Mouse (Mus musculus): ENCODE measurements around the gene B3gnt2. TPM values are rescaled to one million over a fixed set of nuclear protein-coding genes. Genes with fewer than 3 reads are reported as not detected.
A peak's percentile ranks its signal among the peaks of the same experiment; 100 is the strongest.

Gene B3gnt2
- total RNA-seq, 2 experiments from 2014 or later, result 12.2 to 17.4 TPM

GRCm38 (mm10) chr11:22868582-22868981 is 7.8 kb upstream of the B3gnt2 start:
- no peak for DNase-seq

- no peak for DNase-seq
These were observed 6.9 kb upstream of the B3gnt2 start for GRCm38 (mm10) chr11:22867691-22868090.

- no peak for DNase-seq
These were observed 5.0 kb upstream of the B3gnt2 start for GRCm38 (mm10) chr11:22865635-22866246.

GRCm38 (mm10) chr11:22864305-22865060 is 3.7 kb upstream of the B3gnt2 start:
- DNase-seq, result no peak

- no peak for DNase-seq
These were observed 2.8 kb upstream of the B3gnt2 start for GRCm38 (mm10) chr11:22863581-22863980.

- DNase-seq, result no peak
These were observed 554 bp upstream of the B3gnt2 start for GRCm38 (mm10) chr11:22861315-22861714.

- DNase-seq, result peak; percentile 77 to 81
These were observed 977 bp downstream of the B3gnt2 start for GRCm38 (mm10) chr11:22859633-22860334.

GRCm38 (mm10) chr11:22859301-22859632 is 1.5 kb downstream of the B3gnt2 start:
- no peak for DNase-seq

- DNase-seq, result peak; percentile 11 to 20
These were observed 2.1 kb downstream of the B3gnt2 start for GRCm38 (mm10) chr11:22858441-22859300.

- DNase-seq, result no peak
These were observed 2.9 kb downstream of the B3gnt2 start for GRCm38 (mm10) chr11:22857705-22858440.

GRCm38 (mm10) chr11:22857106-22857704 is 3.6 kb downstream of the B3gnt2 start:
- DNase-seq, result no peak

- DNase-seq, result peak; percentile 23 to 35
These were observed 4.3 kb downstream of the B3gnt2 start for GRCm38 (mm10) chr11:22856371-22856965.

- DNase-seq, result no peak
These were observed 6.2 kb downstream of the B3gnt2 start for GRCm38 (mm10) chr11:22854571-22854970.

GRCm38 (mm10) chr11:22853477-22854157 is 7.1 kb downstream of the B3gnt2 start:
- DNase-seq, result no peak

- no peak for DNase-seq
These were observed 8.3 kb downstream of the B3gnt2 start for GRCm38 (mm10) chr11:22852510-22852909.

- no peak for DNase-seq
These were observed 9.3 kb downstream of the B3gnt2 start for GRCm38 (mm10) chr11:22851416-22851815.

- DNase-seq, result no peak
These were observed 10.7 kb downstream of the B3gnt2 start for GRCm38 (mm10) chr11:22850077-22850476.

- DNase-seq, result no peak
These were observed 12.0 kb downstream of the B3gnt2 start for GRCm38 (mm10) chr11:22848649-22849195.

- no peak for DNase-seq
These were observed 12.8 kb downstream of the B3gnt2 start for GRCm38 (mm10) chr11:22847732-22848648.

Data from layer of hippocampus, postnatal 36 days (tissue).